Mouse (Mus musculus) heart, postnatal 4 days (tissue): ENCODE measurements around the gene Rundc3a. TPM values are rescaled to one million over a fixed set of nuclear protein-coding genes. Genes with fewer than 3 reads are reported as not detected.

ENCODE experiments used
- DNase-seq: peaks from one replicate; pipeline ENCODE4 v3.0.0; 2021
- total RNA-seq, 2 experiments: library from RNA; stranded (reverse); gene quantifications; 2 replicates each; pipeline ENCODE4 v1.2.3; 2021

The Rundc3a gene
- total RNA-seq, 2 experiments from 2014 or later, result 0.50 to 1.9 TPM

- DNase-seq, result no peak
Observed at GRCm38 (mm10) chr11:102393719-102394420, 667 bp downstream of the Rundc3a start.

GRCm38 (mm10) chr11:102394421-102395124, 1.4 kb downstream of the Rundc3a start:
- DNase-seq, result no peak

GRCm38 (mm10) chr11:102395250-102395649, 2.0 kb downstream of the Rundc3a start:
- no peak for DNase-seq

GRCm38 (mm10) chr11:102396263-102396662, 3.1 kb downstream of the Rundc3a start:
- DNase-seq, result no peak

GRCm38 (mm10) chr11:102396671-102397141, 3.5 kb downstream of the Rundc3a start:
- DNase-seq, result no peak

- peak; percentile 52 for DNase-seq
Observed at GRCm38 (mm10) chr11:102398007-102398825, 5.0 kb downstream of the Rundc3a start.

GRCm38 (mm10) chr11:102399107-102399506, 5.9 kb downstream of the Rundc3a start:
- DNase-seq, result no peak

- DNase-seq, result no peak
Observed at GRCm38 (mm10) chr11:102399610-102400072, 6.4 kb downstream of the Rundc3a start.

- DNase-seq, result no peak
Observed at GRCm38 (mm10) chr11:102400513-102401084, 7.4 kb downstream of the Rundc3a start.

GRCm38 (mm10) chr11:102401898-102402500, 8.8 kb downstream of the Rundc3a start:
- no peak for DNase-seq

- no peak for DNase-seq
Observed at GRCm38 (mm10) chr11:102403657-102404056, 10.5 kb downstream of the Rundc3a start.

- DNase-seq, result no peak
Observed at GRCm38 (mm10) chr11:102404161-102405010, 11.2 kb downstream of the Rundc3a start.

GRCm38 (mm10) chr11:102405544-102406285, 12.5 kb downstream of the Rundc3a start:
- DNase-seq, result no peak

- DNase-seq, result no peak
Observed at GRCm38 (mm10) chr11:102406401-102406800, 13.2 kb downstream of the Rundc3a start.

- peak; percentile 97 for DNase-seq
Observed at GRCm38 (mm10) chr11:102406900-102407833, 14.0 kb downstream of the Rundc3a start.

GRCm38 (mm10) chr11:102407834-102408215, 14.6 kb downstream of the Rundc3a start, which contains the start of gene Slc25a39:
TSS of gene Slc25a39 (minus strand) at chr11:102407946.
- DNase-seq, result no peak

- peak; percentile 97 for DNase-seq
Observed at GRCm38 (mm10) chr11:102408344-102408876, 15.2 kb downstream of the Rundc3a start.

GRCm38 (mm10) chr11:102408888-102409794, 15.9 kb downstream of the Rundc3a start:
- no peak for DNase-seq
